In genomic region chr16:44302126-44302892, GRCm38 (mm10) we compare ENCODE assay signal across 17 mouse cellular contexts. TPM values are rescaled to one million over a fixed set of nuclear protein-coding genes. Genes with fewer than 3 reads are reported as not detected.
DNase-seq lines count a peak whose midpoint lies in the region; ATAC-seq lines count a peak whose summit lies in the region.
"Had no signal": no experiment of that assay in that cellular context is flagged by ENCODE, and none has a peak within 500 bp of the region (broad histone marks: within the 10 kb centered on the region; RNA-seq: fewer than 3 reads in every experiment).

No protein-coding gene starts in this region.

- H3K27me3 ChIP-seq in kidney, embryonic 15.5 days: no peaks in the 10 kb centered on the region
- H3K27me3 ChIP-seq: hindbrain, embryonic 12.5 days; limb, embryonic 13.5 days had no signal

- H3K27ac ChIP-seq in kidney, embryonic 15.5 days: 0 out of 2 replicates have a peak overlapping the region, but pooled peaks have one; percentile 2
- H3K27ac ChIP-seq: gastrocnemius, adult 2 months; hindbrain, embryonic 12.5 days; limb, embryonic 13.5 days had no signal

- no peaks in the 10 kb centered on the region for H3K9me3 ChIP-seq in kidney, embryonic 15.5 days (replicated peaks)
- H3K9me3 ChIP-seq: G1E; hindbrain, embryonic 12.5 days had no signal

- no peak overlapping the region for H3K4me3 ChIP-seq in kidney, embryonic 15.5 days (replicated peaks)
- H3K4me3 ChIP-seq: erythroblast, embryonic 14.5 days; gastrocnemius, adult 2 months; hindbrain, embryonic 12.5 days; limb, embryonic 13.5 days had no signal

- H3K9ac ChIP-seq in kidney, embryonic 15.5 days: no peak overlapping the region
- H3K9ac ChIP-seq: hindbrain, embryonic 12.5 days; limb, embryonic 13.5 days had no signal

- no peaks in the 10 kb centered on the region for H3K36me3 ChIP-seq in kidney, embryonic 15.5 days
- H3K36me3 ChIP-seq: G1E; hindbrain, embryonic 12.5 days; limb, embryonic 13.5 days had no signal

- 50% methylated on average over 10 of the region's 10 CpGs for WGBS in kidney, embryonic 15.5 days

- peaks cover 6% of the 10 kb centered on the region for H3K4me1 ChIP-seq in kidney, embryonic 15.5 days
- H3K4me1 ChIP-seq: hindbrain, embryonic 12.5 days; limb, embryonic 13.5 days had no signal

- ATAC-seq in kidney, embryonic 15.5 days (replicated peaks; ENCODE audit: low FRiP score): no peak
- ATAC-seq in megakaryocyte progenitor cell, adult 5-6 weeks (replicated peaks; ENCODE audit: poor library complexity): peak; percentile 77

- H3K4me2 ChIP-seq in kidney, embryonic 15.5 days: 0 out of 2 replicates have a peak overlapping the region, but pooled peaks have one; percentile 32
- H3K4me2 ChIP-seq: hindbrain, embryonic 12.5 days; limb, embryonic 13.5 days had no signal

- DNase-seq in kidney, adult 11 months: no peak
- peak; percentile 20 for DNase-seq in retina, postnatal 1 day
- DNase-seq in retina, embryonic 14.5 days (ENCODE audit: low spot score): no peak
- DNase-seq in spleen, postnatal 4 days (ENCODE audit: low spot score in 2 of 2): no peak
- no peak for DNase-seq in right cerebral cortex, postnatal 10 days (ENCODE audit: low spot score in 2 of 2)
- DNase-seq: cerebellum, postnatal 14 days; gastrocnemius, adult 2 months; kidney, adult 18-20 months; kidney, postnatal 36 days; lung, adult 18-20 months; right cerebral cortex, postnatal 4 days had no signal

RNA-seq across cellular contexts. Expression of gene Sidt1, which starts 30.7 kb away (rescaled TPM):
- 0.80 and 0.99 TPM in 2 replicates for polyA plus RNA-seq in kidney, embryonic 15.5 days (2015; fragmentation: Nextera tagmentation; extraction: Ambion mirVana)
- total RNA-seq in megakaryocyte progenitor cell, adult 5-6 weeks (2015): not detected in 2 replicates
- 0.08 TPM in 1 of 2 replicates, not detected in the other for total RNA-seq in megakaryocyte progenitor cell, adult 5-6 weeks (2017)
- polyA plus RNA-seq: erythroblast, embryonic 14.5 days; G1E had no signal

RNA-seq across cellular contexts. Expression of gene Spice1, which starts 44.6 kb away (rescaled TPM):
- 28.1 and 31.2 TPM in 2 replicates for polyA plus RNA-seq in kidney, embryonic 15.5 days (2015; fragmentation: Nextera tagmentation; extraction: Ambion mirVana)
- 18.5 and 23.9 TPM in 2 replicates for total RNA-seq in megakaryocyte progenitor cell, adult 5-6 weeks (2015)
- 15.3 and 21.1 TPM in 2 replicates for total RNA-seq in megakaryocyte progenitor cell, adult 5-6 weeks (2017)
